Mouse (Mus musculus) naive thymus-derived CD4-positive, alpha-beta T cell, adult 2 months (primary cell): ENCODE results near the gene Gtpbp8.

Experiments
- DNase-seq: peaks from one replicate; pipeline ENCODE4 v3.0.0-alpha.2; 2011; ENCODE audit warnings: low read depth

Gtpbp8 gene

GRCm38 (mm10) chr16:44745866-44746562, at the start of gene Gtpbp8:
Gtpbp8 (minus strand) TSS chr16:44746363.
- peak; percentile 84 for DNase-seq

GRCm38 (mm10) chr16:44794416-44794815, 48.3 kb upstream of the Gtpbp8 start:
- DNase-seq, result no peak

DNA sequence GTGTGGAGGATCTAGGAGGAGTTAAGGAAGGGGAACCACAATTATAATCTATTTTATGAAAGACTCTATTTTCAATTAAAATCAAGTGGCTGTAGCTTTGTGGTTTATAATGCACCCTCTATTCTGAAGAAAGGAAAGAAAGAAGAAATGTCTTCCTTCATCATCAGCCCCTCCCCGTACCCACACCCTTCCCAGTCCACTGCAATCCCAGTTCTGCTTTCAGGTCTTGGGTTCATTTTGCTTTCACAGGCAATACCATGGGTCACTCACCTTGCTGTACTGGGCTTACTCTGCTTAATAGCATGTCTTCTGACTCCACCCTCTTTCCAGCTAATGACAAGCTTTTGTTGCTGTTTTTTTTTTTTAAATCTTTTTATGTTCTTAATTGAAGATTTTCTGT, 40.8 kb upstream of the Gtpbp8 start:
- no peak for DNase-seq

DNA sequence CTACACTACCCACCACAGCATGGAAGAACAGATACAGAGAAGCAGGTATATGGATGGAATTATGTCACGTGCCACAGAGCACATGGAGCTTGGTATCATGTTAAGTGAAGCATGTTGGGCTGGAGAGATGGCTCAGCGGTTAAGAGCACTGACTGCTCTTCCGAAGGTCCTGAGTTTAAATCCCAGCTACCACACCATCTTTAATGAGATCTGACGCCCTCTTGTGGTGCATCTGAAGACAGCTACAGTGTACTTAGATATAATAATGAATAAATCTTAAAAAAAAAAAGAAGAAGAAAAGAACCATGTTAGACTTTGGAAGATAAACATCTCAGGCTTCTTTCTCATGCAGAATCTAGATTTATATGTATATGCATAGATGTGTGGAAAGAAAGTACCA, 34.6 kb upstream of the Gtpbp8 start:
- no peak for DNase-seq

DNA sequence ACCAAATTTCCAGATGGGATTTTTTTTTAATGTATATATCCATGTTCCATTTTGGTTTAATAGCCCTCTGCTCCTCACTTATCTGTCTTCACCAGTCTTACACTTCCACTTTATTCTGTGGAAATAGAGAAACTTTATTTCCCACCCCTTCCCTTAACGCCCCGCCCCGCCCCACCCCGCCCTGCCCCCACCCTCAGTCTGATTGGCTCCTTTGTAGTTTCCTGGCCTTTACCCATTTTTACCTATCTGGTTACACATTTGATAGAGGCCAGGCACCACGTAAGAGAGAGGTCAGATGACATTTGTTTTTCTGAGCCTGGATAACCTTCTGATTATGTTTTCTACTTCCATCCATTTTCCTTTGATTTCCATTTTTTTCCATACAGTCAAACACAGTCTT, 33.3 kb upstream of the Gtpbp8 start:
- no peak for DNase-seq

GRCm38 (mm10) chr16:44778538-44779147, 32.5 kb upstream of the Gtpbp8 start:
- peak; percentile 65 for DNase-seq

DNA sequence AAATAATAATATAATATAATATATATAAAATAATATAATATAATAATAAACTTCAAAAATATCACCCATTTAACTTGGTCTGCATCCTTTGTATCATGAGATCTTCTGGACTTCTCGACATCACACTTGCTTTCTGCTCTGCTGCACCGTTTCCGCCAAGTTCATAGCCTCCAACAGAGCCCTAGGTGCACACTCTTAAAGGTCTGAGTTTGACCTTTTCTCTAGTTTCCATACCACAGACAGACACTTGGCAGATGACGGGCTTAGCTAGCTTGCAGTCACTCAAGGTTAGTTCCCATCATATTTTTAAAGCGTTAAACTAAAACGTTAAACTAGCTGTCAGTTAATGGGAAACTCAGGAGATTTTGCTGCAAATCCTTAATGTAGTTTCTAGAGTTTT, 28.0 kb upstream of the Gtpbp8 start:
- DNase-seq, result no peak

- no peak for DNase-seq
Measured at GRCm38 (mm10) chr16:44773673-44774072, 27.5 kb upstream of the Gtpbp8 start.

GRCm38 (mm10) chr16:44772577-44772976, 26.4 kb upstream of the Gtpbp8 start:
- DNase-seq, result no peak

GRCm38 (mm10) chr16:44767967-44768366, 21.8 kb upstream of the Gtpbp8 start:
- DNase-seq, result peak; percentile 76

- DNase-seq, result no peak
Measured at GRCm38 (mm10) chr16:44767506-44767905, 21.3 kb upstream of the Gtpbp8 start.

DNA sequence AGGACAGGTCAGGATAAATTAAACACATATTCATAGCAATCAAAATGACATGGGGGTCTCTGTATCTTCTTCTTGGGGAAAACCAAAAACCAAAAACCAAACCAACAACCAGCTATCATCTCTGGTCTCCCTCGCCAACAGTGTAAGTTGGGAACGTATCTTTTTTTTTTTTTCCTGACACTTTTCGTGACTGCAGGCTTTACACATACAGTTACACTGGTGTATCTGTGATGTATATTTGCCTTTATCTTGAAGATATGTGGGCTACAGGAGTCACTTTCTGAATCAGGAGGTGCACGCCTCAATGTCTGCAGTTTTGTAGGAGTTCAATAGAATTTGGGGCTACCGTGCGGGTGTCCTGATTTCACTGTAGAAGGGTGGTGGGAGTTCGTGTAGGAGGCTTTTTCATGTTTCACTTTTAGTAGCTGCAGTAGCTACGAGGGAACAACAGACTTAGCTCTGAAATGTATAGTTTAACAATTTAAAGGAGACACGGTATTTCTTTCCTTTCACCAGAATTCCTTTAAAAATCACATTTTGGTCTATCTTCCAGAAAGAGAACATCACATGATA, 20.2 kb upstream of the Gtpbp8 start:
- peak; percentile 54 for DNase-seq

DNA sequence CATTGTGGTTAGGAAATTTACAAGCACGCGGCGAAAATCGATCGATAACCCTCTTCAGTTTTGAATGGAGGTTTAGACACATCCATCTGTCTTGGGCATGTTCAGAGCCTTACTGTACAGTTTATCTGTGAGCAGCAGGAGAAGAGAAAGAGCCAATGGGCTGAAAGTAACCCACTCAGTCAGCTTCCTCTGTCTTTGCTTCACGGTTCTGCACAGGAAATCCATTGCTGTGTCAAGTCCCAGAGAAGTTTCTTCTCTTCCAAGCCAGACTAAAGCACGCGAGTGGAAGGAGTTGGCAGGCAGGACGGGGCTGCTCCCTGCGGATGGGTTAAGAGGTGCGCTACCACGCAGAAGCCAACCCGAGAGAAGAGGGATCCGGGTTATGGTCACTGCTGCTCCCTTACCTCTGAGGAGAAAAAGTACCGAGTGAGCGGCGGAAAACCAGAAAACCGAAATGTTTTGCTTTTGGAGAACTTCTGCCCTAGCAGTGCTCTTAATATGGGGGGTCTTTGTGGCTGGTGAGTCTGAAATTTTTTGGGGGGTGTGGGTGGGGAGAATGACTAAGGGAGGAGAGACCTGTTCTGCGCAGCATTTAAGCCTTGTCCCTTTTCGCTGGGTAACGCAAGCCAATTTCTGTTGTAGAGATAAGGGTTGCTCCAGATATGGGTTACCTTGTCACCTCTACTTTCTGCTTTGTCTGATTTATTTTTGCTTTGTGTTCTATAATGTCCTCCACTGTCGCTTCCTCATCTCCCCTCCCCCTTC, 19.6 kb upstream of the Gtpbp8 start, which contains the start of gene Cd200r1:
Gene Cd200r1 (plus strand): TSS at position 182 of the 765 bp plus-strand sequence.
- peak; percentile 73 for DNase-seq

- DNase-seq, result peak; percentile 67
Measured at GRCm38 (mm10) chr16:44761811-44762210, 15.6 kb upstream of the Gtpbp8 start.

- no peak for DNase-seq
Measured at GRCm38 (mm10) chr16:44757700-44758099, 11.5 kb upstream of the Gtpbp8 start.

DNA sequence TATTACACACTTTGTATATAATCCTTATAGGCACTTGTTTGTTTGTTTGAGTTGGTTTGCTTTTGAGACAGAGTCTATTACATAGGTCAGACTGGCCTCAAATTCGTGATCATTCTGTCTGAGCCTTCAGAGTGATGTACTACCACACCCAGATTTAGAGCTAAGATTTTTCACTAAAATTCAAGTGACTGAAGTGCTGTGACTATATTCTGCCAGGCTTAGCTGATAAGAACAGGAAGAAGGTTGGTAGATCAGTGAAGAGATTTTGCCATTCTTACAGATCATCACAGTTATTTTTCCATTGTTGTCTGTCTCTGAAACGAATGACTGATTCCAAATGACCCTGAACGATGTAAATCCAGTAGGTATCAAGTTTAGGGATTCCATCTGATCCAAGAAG, 1.8 kb upstream of the Gtpbp8 start:
- no peak for DNase-seq

- DNase-seq, result no peak
Measured at GRCm38 (mm10) chr16:44745471-44745865, 695 bp downstream of the Gtpbp8 start.

DNA sequence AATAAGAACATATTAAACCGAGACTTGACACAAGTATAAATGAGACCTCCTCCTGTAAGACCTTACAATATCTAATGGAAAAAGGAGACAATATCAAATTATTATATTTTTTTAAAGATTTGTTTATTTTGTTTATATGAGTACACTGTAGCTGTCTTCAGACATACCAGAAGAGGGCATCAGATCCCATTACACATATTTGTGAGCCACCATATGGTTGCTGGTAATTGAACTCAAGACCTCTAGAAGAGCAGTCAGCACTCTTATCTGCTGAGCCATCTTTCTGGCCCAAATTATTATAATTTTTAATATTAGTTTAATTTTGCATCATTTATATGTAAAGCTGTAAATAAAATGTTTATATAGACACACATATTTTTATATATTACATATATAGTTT, 3.4 kb downstream of the Gtpbp8 start:
- no peak for DNase-seq

DNA sequence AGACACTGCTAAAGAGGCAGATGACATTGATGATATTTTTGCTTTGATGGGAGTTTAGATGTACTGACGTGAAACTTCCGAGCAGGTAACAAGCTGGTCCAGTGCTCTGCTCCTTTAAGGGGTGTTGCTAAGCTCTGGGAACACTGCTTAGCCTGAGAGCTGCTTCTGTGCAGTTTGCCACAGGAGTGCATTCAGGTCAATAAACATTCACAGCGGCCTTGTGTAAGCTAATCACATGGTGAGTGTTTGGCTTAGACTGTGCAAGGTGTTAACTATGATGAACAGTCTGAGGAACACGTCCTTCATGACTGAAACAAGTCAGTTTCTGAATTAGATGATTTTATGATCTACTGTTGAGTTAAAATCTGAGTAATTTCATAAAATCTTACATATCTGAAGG, 10.0 kb downstream of the Gtpbp8 start:
- DNase-seq, result no peak

DNA sequence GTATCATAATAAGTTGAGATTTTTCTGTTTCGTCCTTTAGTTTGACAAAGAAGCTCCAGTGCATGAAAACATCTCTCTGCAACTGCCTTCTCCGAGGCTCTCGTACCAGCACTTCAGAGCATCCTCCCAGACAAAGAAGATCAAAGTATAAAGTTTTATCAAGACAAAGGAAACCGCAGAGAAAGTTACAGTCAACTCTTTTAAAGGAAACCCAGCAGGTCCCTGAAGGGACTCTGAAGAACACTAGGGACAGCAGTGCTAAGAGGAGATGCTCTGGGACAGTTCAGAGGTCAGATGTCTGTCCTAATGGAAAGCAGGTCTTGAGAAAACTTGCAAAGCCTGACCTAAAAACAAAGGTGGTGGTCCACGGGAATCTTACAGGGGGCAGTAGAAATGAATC, 10.5 kb downstream of the Gtpbp8 start:
- DNase-seq, result peak; percentile 78

GRCm38 (mm10) chr16:44734059-44734458, 12.1 kb downstream of the Gtpbp8 start:
- DNase-seq, result no peak

DNA sequence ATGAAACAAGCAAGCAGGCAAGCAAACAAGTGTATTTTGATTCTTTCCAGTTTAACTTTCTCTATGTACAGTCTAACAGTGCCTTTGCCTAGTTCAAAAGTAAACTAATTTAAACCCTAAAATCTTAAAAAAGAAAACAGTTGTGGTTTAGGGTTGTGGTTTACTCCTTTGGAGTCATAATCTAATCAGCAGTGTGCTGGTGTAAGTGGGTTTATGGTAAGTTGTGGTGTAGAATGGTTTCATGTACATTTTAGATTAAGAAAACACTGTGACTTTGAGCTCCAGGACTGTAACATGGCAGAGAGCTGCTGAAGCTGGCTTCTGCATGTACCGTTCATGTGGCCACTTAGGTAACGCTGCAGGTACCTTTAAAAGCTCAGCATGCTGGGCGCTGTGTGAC, 18.6 kb downstream of the Gtpbp8 start:
- peak; percentile 41 for DNase-seq
